ENCODE assay signal across 23 mouse cellular contexts in genomic region chr15:6616382-6617149, GRCm38 (mm10).
DNase-seq lines count a peak whose midpoint lies in the region; ATAC-seq lines count a peak whose summit lies in the region.
"Had no signal": no experiment of that assay in that cellular context is flagged by ENCODE, and none has a peak within 500 bp of the region (broad histone marks: within the 10 kb centered on the region; RNA-seq: fewer than 3 reads in every experiment).

No protein-coding gene starts in this region.

- WGBS in forebrain, embryonic 13.5 days, result 82% methylated on average over 5 of the region's 5 CpGs
- WGBS in forebrain, embryonic 10.5 days, result 87% methylated on average over 5 of the region's 5 CpGs
- 48% methylated on average over 5 of the region's 5 CpGs for WGBS in limb, embryonic 13.5 days
- WGBS in limb, embryonic 10.5 days, result 83% methylated on average over 5 of the region's 5 CpGs
- WGBS in midbrain, embryonic 13.5 days, result 78% methylated on average over 5 of the region's 5 CpGs
- WGBS in midbrain, embryonic 11.5 days, result 76% methylated on average over 5 of the region's 5 CpGs

- no peak for DNase-seq in forebrain, embryonic 10.5 days (ENCODE audit: extremely low spot score, low spot score)
- no peak for DNase-seq in limb, embryonic 10.5 days (ENCODE audit: low spot score)
- no peak for DNase-seq in midbrain, embryonic 11.5 days (ENCODE audit: low spot score, missing footprints)
- DNase-seq: adrenal gland, adult 8-10 months; adrenal gland, postnatal 36 days; B cell, adult 2 months; cerebellum, adult 11 months; cerebellum, adult 8-10 months; cerebellum, postnatal 14 days; embryo, embryonic 11 days; gastrocnemius, adult 2 months; gastrocnemius, postnatal 25 days; heart, postnatal 36 days had no signal

- no peaks in the 10 kb centered on the region for H3K9me3 ChIP-seq in forebrain, embryonic 13.5 days (replicated peaks)
- H3K9me3 ChIP-seq in forebrain, embryonic 10.5 days, result no peaks in the 10 kb centered on the region
- H3K9me3 ChIP-seq in limb, embryonic 13.5 days, result no peaks in the 10 kb centered on the region
- H3K9me3 ChIP-seq in limb, embryonic 10.5 days (replicated peaks), result no peaks in the 10 kb centered on the region
- H3K9me3 ChIP-seq in midbrain, embryonic 13.5 days, result no peaks in the 10 kb centered on the region
- no peaks in the 10 kb centered on the region for H3K9me3 ChIP-seq in midbrain, embryonic 11.5 days (ENCODE audit: control insufficient read depth, low read length)
- H3K9me3 ChIP-seq: embryonic facial prominence, embryonic 15.5 days; G1E; heart, embryonic 13.5 days; hindbrain, embryonic 15.5 days had no signal

- no peak overlapping the region for H3K9ac ChIP-seq in forebrain, embryonic 13.5 days
- no peak overlapping the region for H3K9ac ChIP-seq in limb, embryonic 13.5 days
- no peak overlapping the region for H3K9ac ChIP-seq in midbrain, embryonic 13.5 days (replicated peaks)
- H3K9ac ChIP-seq in midbrain, embryonic 11.5 days (ENCODE audit: low read length), result no peak overlapping the region
- H3K9ac ChIP-seq: embryonic facial prominence, embryonic 15.5 days; heart, embryonic 13.5 days; hindbrain, embryonic 15.5 days had no signal

- no peaks in the 10 kb centered on the region for H3K27me3 ChIP-seq in forebrain, embryonic 13.5 days
- H3K27me3 ChIP-seq in forebrain, embryonic 10.5 days (ENCODE audit: poor library complexity, severe bottlenecking), result no peaks in the 10 kb centered on the region
- H3K27me3 ChIP-seq in limb, embryonic 13.5 days, result no peaks in the 10 kb centered on the region
- no peaks in the 10 kb centered on the region for H3K27me3 ChIP-seq in limb, embryonic 10.5 days (ENCODE audit: low read depth, poor library complexity, severe bottlenecking)
- no peaks in the 10 kb centered on the region for H3K27me3 ChIP-seq in midbrain, embryonic 13.5 days
- H3K27me3 ChIP-seq in midbrain, embryonic 11.5 days (ENCODE audit: control insufficient read depth, insufficient read depth, low read length), result no peaks in the 10 kb centered on the region
- H3K27me3 ChIP-seq: embryonic facial prominence, embryonic 15.5 days; heart, embryonic 13.5 days; hindbrain, embryonic 15.5 days had no signal

- 0 out of 2 replicates have a peak, but pooled peaks have one; percentile 27 for ATAC-seq in forebrain, embryonic 13.5 days
- ATAC-seq in limb, embryonic 13.5 days (ENCODE audit: low FRiP score, low read depth), result peak; percentile 51; the same call in 1 of the 2 replicates
- peak; percentile 63; the same call in 1 of the 2 replicates for ATAC-seq in midbrain, embryonic 13.5 days
- no peak for ATAC-seq in midbrain, embryonic 11.5 days (ENCODE audit: low FRiP score)
- ATAC-seq in megakaryocyte-erythroid progenitor cell, adult 5-6 weeks (replicated peaks; ENCODE audit: low FRiP score, low TSS enrichment, poor library complexity, severe bottlenecking), result peak; percentile 44; the same call in 1 of the 2 replicates
- ATAC-seq: CD4-positive, CD25-positive, alpha-beta regulatory T cell, adult 4 months had no signal

- no peaks in the 10 kb centered on the region for H3K36me3 ChIP-seq in forebrain, embryonic 13.5 days (ENCODE audit: poor library complexity, severe bottlenecking)
- H3K36me3 ChIP-seq in forebrain, embryonic 10.5 days (replicated peaks), result no peaks in the 10 kb centered on the region
- no peaks in the 10 kb centered on the region for H3K36me3 ChIP-seq in limb, embryonic 13.5 days
- H3K36me3 ChIP-seq in limb, embryonic 10.5 days, result no peaks in the 10 kb centered on the region
- no peaks in the 10 kb centered on the region for H3K36me3 ChIP-seq in midbrain, embryonic 13.5 days
- no peaks in the 10 kb centered on the region for H3K36me3 ChIP-seq in midbrain, embryonic 11.5 days (ENCODE audit: control insufficient read depth, insufficient read depth, low read length)
- H3K36me3 ChIP-seq: embryonic facial prominence, embryonic 15.5 days; heart, embryonic 13.5 days; hindbrain, embryonic 15.5 days had no signal

- H3K4me3 ChIP-seq in forebrain, embryonic 13.5 days, result no peak overlapping the region
- H3K4me3 ChIP-seq in forebrain, embryonic 10.5 days, result no peak overlapping the region
- H3K4me3 ChIP-seq in limb, embryonic 13.5 days, result no peak overlapping the region
- H3K4me3 ChIP-seq in limb, embryonic 10.5 days, result no peak overlapping the region
- no peak overlapping the region for H3K4me3 ChIP-seq in midbrain, embryonic 13.5 days (replicated peaks)
- no peak overlapping the region for H3K4me3 ChIP-seq in midbrain, embryonic 11.5 days (ENCODE audit: low read depth, low read length)
- H3K4me3 ChIP-seq: embryonic facial prominence, embryonic 15.5 days; erythroblast, embryonic 14.5 days; gastrocnemius, adult 2 months; heart, embryonic 13.5 days; hindbrain, embryonic 15.5 days had no signal

- H3K27ac ChIP-seq in forebrain, embryonic 13.5 days, result no peak overlapping the region
- no peak overlapping the region for H3K27ac ChIP-seq in forebrain, embryonic 10.5 days
- H3K27ac ChIP-seq in limb, embryonic 13.5 days, result no peak overlapping the region
- no peak overlapping the region for H3K27ac ChIP-seq in limb, embryonic 10.5 days
- H3K27ac ChIP-seq in midbrain, embryonic 13.5 days, result no peak overlapping the region
- H3K27ac ChIP-seq in midbrain, embryonic 11.5 days (ENCODE audit: low read depth, low read length), result no peak overlapping the region
- H3K27ac ChIP-seq: embryonic facial prominence, embryonic 15.5 days; gastrocnemius, adult 2 months; heart, embryonic 13.5 days; hindbrain, embryonic 15.5 days had no signal

- H3K4me1 ChIP-seq in forebrain, embryonic 13.5 days, result no peaks in the 10 kb centered on the region
- H3K4me1 ChIP-seq in forebrain, embryonic 10.5 days, result no peaks in the 10 kb centered on the region
- H3K4me1 ChIP-seq in limb, embryonic 13.5 days, result peaks cover 4% of the 10 kb centered on the region; the same call in 1 of the 2 replicates
- no peaks in the 10 kb centered on the region for H3K4me1 ChIP-seq in limb, embryonic 10.5 days
- no peaks in the 10 kb centered on the region for H3K4me1 ChIP-seq in midbrain, embryonic 13.5 days (replicated peaks)
- no peaks in the 10 kb centered on the region for H3K4me1 ChIP-seq in midbrain, embryonic 11.5 days (ENCODE audit: control insufficient read depth, insufficient read depth, low read length)
- H3K4me1 ChIP-seq: embryonic facial prominence, embryonic 15.5 days; heart, embryonic 13.5 days; hindbrain, embryonic 15.5 days had no signal

- no peak overlapping the region for H3K4me2 ChIP-seq in forebrain, embryonic 13.5 days
- no peak overlapping the region for H3K4me2 ChIP-seq in limb, embryonic 13.5 days (replicated peaks)
- H3K4me2 ChIP-seq in midbrain, embryonic 13.5 days (replicated peaks), result no peak overlapping the region
- no peak overlapping the region for H3K4me2 ChIP-seq in midbrain, embryonic 11.5 days
- H3K4me2 ChIP-seq: embryonic facial prominence, embryonic 15.5 days; heart, embryonic 13.5 days; hindbrain, embryonic 15.5 days had no signal
